Mouse (Mus musculus): ENCODE measurements around the gene Btg2. TPM values are rescaled to one million over a fixed set of nuclear protein-coding genes. Genes with fewer than 3 reads are reported as not detected.

Gene Btg2
- polyA plus RNA-seq, 1 experiment = 79.9 TPM

DNA sequence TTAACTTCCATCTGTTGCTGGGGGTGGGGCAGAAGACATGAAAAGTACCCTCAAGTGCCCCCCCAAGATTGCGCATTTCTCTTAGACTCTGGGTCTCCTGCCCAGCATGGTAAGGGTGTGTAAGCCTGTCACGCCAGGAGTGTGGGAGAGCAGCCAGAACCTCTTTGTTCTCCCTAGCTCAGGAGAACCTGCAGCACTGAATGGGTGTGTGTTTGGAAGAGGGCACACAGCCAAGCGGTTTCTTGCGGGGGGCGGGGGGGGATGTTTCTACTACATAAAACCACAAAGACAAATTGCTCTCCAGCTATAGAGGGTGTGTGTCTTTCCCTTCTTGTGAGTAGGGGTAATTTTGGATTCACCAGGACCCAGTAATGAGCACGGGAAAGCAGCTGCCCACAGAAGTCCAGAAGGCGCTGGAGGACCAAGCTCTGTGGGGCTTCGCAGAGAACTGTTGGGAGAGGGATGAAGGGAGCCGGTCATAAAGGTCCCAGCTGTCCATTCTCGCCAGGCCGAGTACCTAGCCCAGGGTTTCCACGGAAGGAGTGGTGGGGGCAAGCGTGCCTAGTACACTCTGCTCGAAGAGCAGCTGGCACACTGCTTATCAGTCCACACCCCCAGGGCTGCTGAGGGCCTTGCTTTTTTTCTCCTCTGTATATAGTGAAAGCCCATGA is 17.5 kb upstream of the Btg2 start:
- WGBS = 25% methylated on average over 14 of the region's 14 CpGs
- Histone ChIP-seq H3K4me3 (replicated peaks; ENCODE audit: control insufficient read depth, low read depth, low read length) (no peak overlapping the region), H3K4me1 (ENCODE audit: control insufficient read depth, insufficient read depth, low read length) (peaks cover 22% of the 10 kb centered on the region), H3K27ac (ENCODE audit: control insufficient read depth, insufficient read depth, low read depth, low read length, poor library complexity) (peak overlapping the region; percentile 8; the same call in 1 of the 2 replicates)
- TF ChIP-seq POLR2A (IDR thresholded peaks at IDR 0.05; ENCODE audit: borderline replicate concordance, control insufficient read depth, low read depth, low read length) (no peak), CTCF (IDR thresholded peaks at IDR 0.05; ENCODE audit: control insufficient read depth, insufficient read depth, low read length) (no peak)

GRCm38 (mm10) chr1:134095721-134096120 is 16.8 kb upstream of the Btg2 start:
- peak overlapping the region; percentile 82; the same call in 1 of the 2 replicates for H3K27ac ChIP-seq (ENCODE audit: control insufficient read depth, insufficient read depth, low read depth, low read length, poor library complexity)
- H3K4me3 ChIP-seq (replicated peaks; ENCODE audit: control insufficient read depth, low read depth, low read length) = no peak overlapping the region
- WGBS = 83% methylated on average over 4 of the region's 4 CpGs
- TF ChIP-seq CTCF (IDR thresholded peaks at IDR 0.05; ENCODE audit: control insufficient read depth, insufficient read depth, low read length) (no peak), POLR2A (IDR thresholded peaks at IDR 0.05; ENCODE audit: borderline replicate concordance, control insufficient read depth, low read depth, low read length) (no peak)
- H3K4me1 ChIP-seq (ENCODE audit: control insufficient read depth, insufficient read depth, low read length) = peaks cover 23% of the 10 kb centered on the region

- TF ChIP-seq POLR2A (IDR thresholded peaks at IDR 0.05; ENCODE audit: borderline replicate concordance, control insufficient read depth, low read depth, low read length) (no peak), CTCF (IDR thresholded peaks at IDR 0.05; ENCODE audit: control insufficient read depth, insufficient read depth, low read length) (no peak)
- Histone ChIP-seq H3K4me1 (ENCODE audit: control insufficient read depth, insufficient read depth, low read length) (peaks cover 23% of the 10 kb centered on the region), H3K4me3 (replicated peaks; ENCODE audit: control insufficient read depth, low read depth, low read length) (no peak overlapping the region), H3K27ac (ENCODE audit: control insufficient read depth, insufficient read depth, low read depth, low read length, poor library complexity) (peak overlapping the region; percentile 82)
- WGBS = 9% methylated on average over 7 of the region's 7 CpGs
These were observed 16.2 kb upstream of the Btg2 start for GRCm38 (mm10) chr1:134095033-134095612.

- H3K4me1 ChIP-seq (ENCODE audit: control insufficient read depth, insufficient read depth, low read length) = peaks cover 23% of the 10 kb centered on the region
These were observed 15.0 kb upstream of the Btg2 start for GRCm38 (mm10) chr1:134093771-134094526.

GRCm38 (mm10) chr1:134092852-134093770 is 14.2 kb upstream of the Btg2 start:
- TF ChIP-seq CTCF (IDR thresholded peaks at IDR 0.05; ENCODE audit: control insufficient read depth, insufficient read depth, low read length) (no peak), POLR2A (IDR thresholded peaks at IDR 0.05; ENCODE audit: borderline replicate concordance, control insufficient read depth, low read depth, low read length) (peak; percentile 83)
- 1% methylated on average over 43 of the region's 43 CpGs for WGBS
- Histone ChIP-seq H3K4me1 (ENCODE audit: control insufficient read depth, insufficient read depth, low read length) (peaks cover 22% of the 10 kb centered on the region), H3K27ac (ENCODE audit: control insufficient read depth, insufficient read depth, low read depth, low read length, poor library complexity) (peak overlapping the region; percentile 97), H3K4me3 (replicated peaks; ENCODE audit: control insufficient read depth, low read depth, low read length) (peak overlapping the region; percentile 68)

More at GRCm38 (mm10) chr1:134093771-134094526, 15.0 kb upstream of the Btg2 start:
- H3K27ac ChIP-seq (ENCODE audit: control insufficient read depth, insufficient read depth, low read depth, low read length, poor library complexity) = peak overlapping the region; percentile 97
- H3K4me3 ChIP-seq (replicated peaks; ENCODE audit: control insufficient read depth, low read depth, low read length) = peak overlapping the region; percentile 68
- no peak for TF ChIP-seq POLR2A (IDR thresholded peaks at IDR 0.05; ENCODE audit: borderline replicate concordance, control insufficient read depth, low read depth, low read length)
- TF ChIP-seq CTCF (IDR thresholded peaks at IDR 0.05; ENCODE audit: control insufficient read depth, insufficient read depth, low read length) = no peak
- WGBS = 21% methylated on average over 13 of the region's 13 CpGs

- TF ChIP-seq POLR2A (IDR thresholded peaks at IDR 0.05; ENCODE audit: borderline replicate concordance, control insufficient read depth, low read depth, low read length) (no peak), CTCF (IDR thresholded peaks at IDR 0.05; ENCODE audit: control insufficient read depth, insufficient read depth, low read length) (no peak)
- 39% methylated on average over 6 of the region's 6 CpGs for WGBS
- Histone ChIP-seq H3K27ac (ENCODE audit: control insufficient read depth, insufficient read depth, low read depth, low read length, poor library complexity) (peak overlapping the region; percentile 97), H3K4me1 (ENCODE audit: control insufficient read depth, insufficient read depth, low read length) (peaks cover 17% of the 10 kb centered on the region), H3K4me3 (replicated peaks; ENCODE audit: control insufficient read depth, low read depth, low read length) (no peak overlapping the region)
These were observed 13.4 kb upstream of the Btg2 start for GRCm38 (mm10) chr1:134092368-134092767.

GRCm38 (mm10) chr1:134091851-134092250 is 12.9 kb upstream of the Btg2 start:
- H3K27ac ChIP-seq (ENCODE audit: control insufficient read depth, insufficient read depth, low read depth, low read length, poor library complexity) = no peak overlapping the region
- H3K4me3 ChIP-seq (replicated peaks; ENCODE audit: control insufficient read depth, low read depth, low read length) = no peak overlapping the region
- no peak for TF ChIP-seq CTCF (IDR thresholded peaks at IDR 0.05; ENCODE audit: control insufficient read depth, insufficient read depth, low read length)
- TF ChIP-seq POLR2A (IDR thresholded peaks at IDR 0.05; ENCODE audit: borderline replicate concordance, control insufficient read depth, low read depth, low read length) = no peak
- WGBS = 80% methylated on average over 3 of the region's 3 CpGs
- H3K4me1 ChIP-seq (ENCODE audit: control insufficient read depth, insufficient read depth, low read length) = peaks cover 15% of the 10 kb centered on the region
